Mouse (Mus musculus) heart, postnatal 36 days (tissue): ENCODE data around the gene Hist1h1c. TPM values are rescaled to one million over a fixed set of nuclear protein-coding genes. Genes with fewer than 3 reads are reported as not detected.

Experiments used
- DNase-seq, 2 experiments: peaks; one replicate each; pipeline ENCODE4 v3.0.0; 2021 to 2022
- intact Hi-C: fragments of 180-260 bp; cut with DNase I; formaldehyde crosslinking; loops from one replicate; pipeline ENCODE4 v1.15.1; 2025
- microRNA-seq, 2 experiments: library from miRNA; unstranded; fragments of <30 nt; microRNA quantifications; one replicate each; pipeline ENCODE4 v1.2.0; 2021; ENCODE audit warnings: borderline number of aligned reads in 2 of 2
- total RNA-seq, 2 experiments: library from RNA; stranded (reverse); gene quantifications; 2 replicates each; pipeline ENCODE4 v1.2.3; 2021

Gene Hist1h1c
- total RNA-seq, 2 experiments from 2014 or later, result 186 to 225 TPM

- no peak for DNase-seq
- intact Hi-C loops, result no loop called here
Observed at GRCm38 (mm10) chr13:23779025-23779424, 40.4 kb downstream of the Hist1h1c start.

Small RNA genes within 50 kb of the gene (microRNA-seq; reads per million reads assigned to microRNA genes)
- gene Gm44314, result 0 reads per million in 2 experiments
- 0 reads per million in 2 experiments for gene Gm44484

Other genes starting within 250 kb of the Hist1h1c start
- not detected for gene Btn2a2, start 250.0 kb upstream of the Hist1h1c start, total RNA-seq
- 100 to 1,000 TPM; 268 to 283 TPM for gene Hist1h4h, start 207.8 kb upstream of the Hist1h1c start, total RNA-seq
- 10 to 100 TPM; 14.1 to 19.0 TPM for gene Hist1h2af, start 204.9 kb upstream of the Hist1h1c start, total RNA-seq
- 1 to 10 TPM; 2.5 to 4.1 TPM for gene Hist1h3g, start 203.4 kb upstream of the Hist1h1c start, total RNA-seq
- 1 to 10 TPM in 1 of 2 experiments, under 1 TPM in 1; 0.94 to 1.9 TPM for gene Hist1h2bh, start 195.4 kb upstream of the Hist1h1c start, total RNA-seq
- gene Hist1h3f, start 194.8 kb upstream of the Hist1h1c start, total RNA-seq, result 10 to 100 TPM in 1 of 2 experiments, 1 to 10 TPM in 1; 7.4 to 10.0 TPM
- gene Hist1h4f, start 187.2 kb upstream of the Hist1h1c start, total RNA-seq, result 10 to 100 TPM; 37.7 to 40.9 TPM
- 1 to 10 TPM; 2.2 to 2.3 TPM for gene Hist1h1d, start 185.5 kb upstream of the Hist1h1c start, total RNA-seq
- gene Hist1h3e, start 176.4 kb upstream of the Hist1h1c start, total RNA-seq, result 10 to 100 TPM; 21.4 to 23.8 TPM
- 1 to 10 TPM; 2.6 to 3.4 TPM for gene Hist1h2ae, start 167.6 kb upstream of the Hist1h1c start, total RNA-seq
- 10 to 100 TPM; 38.1 to 41.0 TPM for gene Hist1h2bg, start 167.4 kb upstream of the Hist1h1c start, total RNA-seq
- gene Hist1h2bf, start 164.6 kb upstream of the Hist1h1c start, total RNA-seq, result 10 to 100 TPM; 13.1 to 14.6 TPM
- 1 to 10 TPM; 2.9 to 4.6 TPM for gene Hist1h2ad, start 164.4 kb upstream of the Hist1h1c start, total RNA-seq
- gene Hist1h3d, start 163.0 kb upstream of the Hist1h1c start, total RNA-seq, result 1 to 10 TPM; 3.1 to 4.8 TPM
- gene Hist1h4d, start 157.2 kb upstream of the Hist1h1c start, total RNA-seq, result 10 to 100 TPM; 61.5 to 67.6 TPM
- 10 to 100 TPM in 1 of 2 experiments, 1 to 10 TPM in 1; 8.9 to 11.1 TPM for gene Hist1h2be, start 117.7 kb upstream of the Hist1h1c start, total RNA-seq
- 10 to 100 TPM; 38.1 to 46.3 TPM for gene Hist1h1e, start 116.2 kb upstream of the Hist1h1c start, total RNA-seq
- gene Hist1h2ac, start 54.9 kb upstream of the Hist1h1c start, total RNA-seq, result 1 to 10 TPM; 1.6 to 1.8 TPM
- gene Hist1h2bc, start 54.6 kb upstream of the Hist1h1c start, total RNA-seq, result 10 to 100 TPM; 64.4 to 75.8 TPM
- not detected for gene Hist1h1t, start 43.0 kb upstream of the Hist1h1c start, total RNA-seq
- gene Hist1h4c, start 40.4 kb upstream of the Hist1h1c start, total RNA-seq, result 10 to 100 TPM; 51.7 to 59.6 TPM
- 10 to 100 TPM; 48.4 to 66.6 TPM for gene Hfe, start 28.0 kb upstream of the Hist1h1c start, total RNA-seq
- gene Hist1h3c, start 6.8 kb downstream of the Hist1h1c start, total RNA-seq, result 1 to 10 TPM; 6.5 to 9.3 TPM
- gene Hist1h2bb, start 7.9 kb downstream of the Hist1h1c start, total RNA-seq, result 10 to 100 TPM in 1 of 2 experiments, 1 to 10 TPM in 1; 9.8 to 12.0 TPM
- 10 to 100 TPM; 11.9 to 16.8 TPM for gene Hist1h2ab, start 12.3 kb downstream of the Hist1h1c start, total RNA-seq
- 10 to 100 TPM; 20.4 to 22.0 TPM for gene Hist1h3b, start 13.5 kb downstream of the Hist1h1c start, total RNA-seq
- 10 to 100 TPM; 13.8 to 18.3 TPM for gene Hist1h4b, start 18.2 kb downstream of the Hist1h1c start, total RNA-seq
- gene Hist1h4a, start 22.4 kb downstream of the Hist1h1c start, total RNA-seq, result 10 to 100 TPM; 12.3 to 13.8 TPM
- gene Hist1h3a, start 23.6 kb downstream of the Hist1h1c start, total RNA-seq, result 10 to 100 TPM; 16.6 to 17.0 TPM
- gene Hist1h1a, start 24.9 kb downstream of the Hist1h1c start, total RNA-seq, result 1 to 10 TPM; 7.5 to 8.2 TPM
- gene Trim38, start 31.1 kb downstream of the Hist1h1c start, total RNA-seq, result not detected
- gene Slc17a2, start 68.2 kb downstream of the Hist1h1c start, total RNA-seq, result not detected
- gene Slc17a3, start 100.6 kb downstream of the Hist1h1c start, total RNA-seq, result not detected
- not detected for gene Slc17a1, start 128.9 kb downstream of the Hist1h1c start, total RNA-seq
- gene Slc17a4, start 176.2 kb downstream of the Hist1h1c start, total RNA-seq, result not detected
- gene Hist1h2ba, start 195.3 kb downstream of the Hist1h1c start, total RNA-seq, result not detected
- gene Hist1h2aa, start 195.7 kb downstream of the Hist1h1c start, total RNA-seq, result not detected